Mouse (Mus musculus) lung, embryonic 16.5 days (tissue): ENCODE measurements around the gene Tmem81. TPM values are rescaled to one million over a fixed set of nuclear protein-coding genes. Genes with fewer than 3 reads are reported as not detected.

Source experiments
- ATAC-seq: fragments of 200-750 bp; cut with Nextera tagmentation; 2 replicates; pipeline ENCODE4 v1.8.0; 2017; ENCODE audit warnings: low read depth, mild to moderate bottlenecking, moderate library complexity
- H3K27ac ChIP-seq: fragments of 300-500 bp; sonication (generic); 2 replicates; pipeline ENCODE4 v1.5.1; 2014; ENCODE audit warnings: mild to moderate bottlenecking, control low read depth, low read length
- H3K27me3 ChIP-seq: fragments of 300-500 bp; sonication (generic); 2 replicates; pipeline ENCODE4 v1.6.1; 2014; ENCODE audit warnings: low read depth, low read length, mixed read lengths; ENCODE audit not compliant: control insufficient read depth, insufficient read depth
- H3K36me3 ChIP-seq: fragments of 300-500 bp; sonication (generic); 2 replicates; pipeline ENCODE4 v1.6.1; 2014; ENCODE audit warnings: low read length; ENCODE audit not compliant: control insufficient read depth, insufficient read depth
- H3K4me1 ChIP-seq: fragments of 300-500 bp; sonication (generic); replicated peaks from 2 replicates; pipeline ENCODE4 v1.6.1; 2014; ENCODE audit warnings: low read length, mixed read lengths; ENCODE audit not compliant: control insufficient read depth, insufficient read depth
- H3K4me2 ChIP-seq: fragments of 300-500 bp; sonication (generic); 2 replicates; pipeline ENCODE4 v1.6.1; 2014; ENCODE audit warnings: low read depth, low read length, control low read depth
- H3K4me3 ChIP-seq: fragments of 300-500 bp; sonication (generic); 2 replicates; pipeline ENCODE4 v1.5.1; 2014; ENCODE audit warnings: mild to moderate bottlenecking, low read length, control low read depth
- H3K9ac ChIP-seq: fragments of 300-500 bp; sonication (generic); 2 replicates; pipeline ENCODE4 v1.6.1; 2014; ENCODE audit warnings: low read length, control low read depth
- H3K9me3 ChIP-seq: fragments of 300-500 bp; sonication (generic); 2 replicates; pipeline ENCODE4 v1.6.1; 2016; ENCODE audit warnings: low read length; ENCODE audit not compliant: control insufficient read depth
- WGBS: fragments of 180-500 bp; shearing (Covaris S2); extraction: QIAGEN DNeasy Blood & Tissue Kit; methylation state at CpG from one replicate; pipeline ENCODE4 v1.1.7; 2014; 5-methylcytosine and 5-hydroxymethylcytosine counted together
- polyA plus RNA-seq: library from polyadenylated mRNA; unstranded; fragments of >200 nt; fragmentation: Nextera tagmentation; extraction: Ambion mirVana; gene quantifications from 2 replicates; pipeline ENCODE4 v1.2.1, GENCODE M21; 2015

Gene Tmem81
- polyA plus RNA-seq, 1 experiment from 2014 or later: 2.1 TPM

GRCm38 (mm10) chr1:132511521-132511920 is 5.5 kb downstream of the Tmem81 start:
- H3K9ac ChIP-seq: no peak overlapping the region
- H3K4me2 ChIP-seq: no peak overlapping the region
- peaks cover 8% of the 10 kb centered on the region; the same call in 1 of the 2 replicates for H3K4me1 ChIP-seq
- H3K27ac ChIP-seq: no peak overlapping the region
- no peaks in the 10 kb centered on the region for H3K9me3 ChIP-seq
- peak; percentile 42 for ATAC-seq
- H3K36me3 ChIP-seq: peaks cover 8% of the 10 kb centered on the region
- no peaks in the 10 kb centered on the region; the same call in 1 of the 2 replicates for H3K27me3 ChIP-seq
- H3K4me3 ChIP-seq: no peak overlapping the region
- 16% methylated on average over 8 of the region's 8 CpGs for WGBS

GRCm38 (mm10) chr1:132512106-132512505 is 6.1 kb downstream of the Tmem81 start:
- no peaks in the 10 kb centered on the region for H3K9me3 ChIP-seq
- WGBS: 67% methylated on average over 8 of the region's 8 CpGs
- peaks cover 8% of the 10 kb centered on the region; the same call in 1 of the 2 replicates for H3K4me1 ChIP-seq
- H3K9ac ChIP-seq: no peak overlapping the region
- H3K4me2 ChIP-seq: no peak overlapping the region
- no peaks in the 10 kb centered on the region; the same call in 1 of the 2 replicates for H3K27me3 ChIP-seq
- H3K4me3 ChIP-seq: no peak overlapping the region
- ATAC-seq: no peak
- peaks cover 5% of the 10 kb centered on the region for H3K36me3 ChIP-seq
- H3K27ac ChIP-seq: no peak overlapping the region

- no peaks in the 10 kb centered on the region for H3K9me3 ChIP-seq
- 86% methylated on average over 12 of the region's 12 CpGs for WGBS
- no peak overlapping the region for H3K4me3 ChIP-seq
- H3K36me3 ChIP-seq: no peaks in the 10 kb centered on the region
- no peaks in the 10 kb centered on the region; the same call in 1 of the 2 replicates for H3K27me3 ChIP-seq
- no peak overlapping the region for H3K9ac ChIP-seq
- H3K4me2 ChIP-seq: no peak overlapping the region
- H3K27ac ChIP-seq: no peak overlapping the region
- H3K4me1 ChIP-seq: peaks cover 8% of the 10 kb centered on the region; the same call in 1 of the 2 replicates
- no peak for ATAC-seq
Observed at GRCm38 (mm10) chr1:132515339-132515738, 9.3 kb downstream of the Tmem81 start.

- Histone ChIP-seq H3K27ac (no peak overlapping the region), H3K9ac (no peak overlapping the region), H3K4me2 (no peak overlapping the region), H3K4me1 (peaks cover 2% of the 10 kb centered on the region; the same call in 1 of the 2 replicates), H3K27me3 (no peaks in the 10 kb centered on the region; the same call in 1 of the 2 replicates), H3K36me3 (no peaks in the 10 kb centered on the region), H3K9me3 (no peaks in the 10 kb centered on the region), H3K4me3 (no peak overlapping the region)
- no peak for ATAC-seq
- WGBS: 87% methylated on average over 11 of the region's 11 CpGs
Observed at GRCm38 (mm10) chr1:132516776-132517175, 10.7 kb downstream of the Tmem81 start.

DNA sequence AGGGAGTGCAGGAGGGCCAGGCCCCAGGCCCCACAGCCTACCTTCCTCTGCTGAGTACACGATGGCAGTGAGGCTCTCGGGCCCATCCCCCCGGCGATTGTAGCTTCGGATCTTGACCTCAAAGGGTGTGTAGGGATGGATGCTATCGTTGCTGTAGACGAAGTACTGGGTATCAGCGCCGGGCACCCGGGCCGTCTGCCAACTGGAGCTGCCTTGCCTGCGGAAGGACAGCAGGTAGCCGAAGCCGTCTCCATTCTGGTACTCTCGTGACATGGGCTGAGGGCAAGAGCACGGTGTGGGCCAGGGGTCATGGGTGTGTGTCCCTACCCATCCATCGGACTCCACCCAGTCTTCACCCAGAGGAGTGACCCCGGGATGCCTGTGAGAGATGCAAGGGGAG is 12.6 kb downstream of the Tmem81 start:
- no peaks in the 10 kb centered on the region for H3K4me1 ChIP-seq

DNA sequence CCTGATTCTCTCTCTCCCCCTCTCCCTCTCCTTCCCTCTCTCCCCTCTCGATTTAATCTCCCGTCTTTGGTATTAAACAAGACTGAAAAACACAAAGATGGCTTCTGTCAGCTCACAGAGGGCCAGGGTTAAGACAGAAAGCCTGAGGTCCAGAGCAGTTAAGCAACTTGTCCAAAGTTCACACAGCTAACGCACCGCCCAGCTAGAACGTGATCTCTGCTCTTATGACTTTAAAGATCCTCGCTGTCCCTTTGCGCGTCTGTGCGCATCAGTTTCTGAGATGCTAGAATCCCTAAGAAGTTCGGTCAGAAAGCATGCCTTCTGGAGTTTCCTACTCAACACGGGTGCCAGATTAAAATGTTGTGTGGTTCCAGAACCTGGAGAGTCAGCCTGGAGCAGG is 13.7 kb downstream of the Tmem81 start:
- H3K4me2 ChIP-seq: no peak overlapping the region
- H3K27me3 ChIP-seq: no peaks in the 10 kb centered on the region
- 88% methylated on average over 11 of the region's 11 CpGs for WGBS
- no peak overlapping the region for H3K27ac ChIP-seq
- no peak overlapping the region for H3K4me3 ChIP-seq
- H3K4me1 ChIP-seq: no peaks in the 10 kb centered on the region
- no peaks in the 10 kb centered on the region for H3K36me3 ChIP-seq
- H3K9ac ChIP-seq: no peak overlapping the region
- no peak for ATAC-seq
- no peaks in the 10 kb centered on the region for H3K9me3 ChIP-seq

More for the DNA sequence above, 12.6 kb downstream of the Tmem81 start:
- no peak overlapping the region for H3K4me3 ChIP-seq
- no peaks in the 10 kb centered on the region for H3K27me3 ChIP-seq
- H3K9me3 ChIP-seq: no peaks in the 10 kb centered on the region
- no peak overlapping the region for H3K9ac ChIP-seq
- no peaks in the 10 kb centered on the region for H3K36me3 ChIP-seq
- H3K4me2 ChIP-seq: no peak overlapping the region
- ATAC-seq: no peak
- no peak overlapping the region for H3K27ac ChIP-seq
- 63% methylated on average over 18 of the region's 18 CpGs for WGBS

DNA sequence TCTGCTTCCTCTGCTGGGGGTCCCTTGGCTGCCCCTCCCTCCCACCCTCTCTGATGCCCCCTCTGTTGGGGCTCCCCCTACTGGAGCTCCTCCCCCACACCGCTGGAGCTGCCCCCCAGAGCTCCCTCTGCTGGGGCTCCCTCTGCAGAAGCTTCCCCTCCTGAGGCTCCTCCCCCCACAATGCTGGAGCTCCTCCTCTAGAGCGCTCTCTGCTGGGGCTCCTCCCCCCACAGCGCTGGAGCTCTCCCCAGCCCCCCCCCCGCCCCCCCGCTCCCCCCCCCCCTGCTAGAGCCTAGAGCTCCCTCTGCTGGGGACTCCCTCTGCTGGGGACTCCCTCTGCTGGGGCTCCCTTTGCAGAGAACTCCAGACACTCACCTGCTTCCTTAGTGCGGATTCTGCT is 14.7 kb downstream of the Tmem81 start:
- Histone ChIP-seq H3K27ac (no peak overlapping the region), H3K9ac (no peak overlapping the region), H3K4me2 (no peak overlapping the region), H3K4me3 (no peak overlapping the region), H3K36me3 (no peaks in the 10 kb centered on the region), H3K4me1 (no peaks in the 10 kb centered on the region), H3K27me3 (no peaks in the 10 kb centered on the region), H3K9me3 (no peaks in the 10 kb centered on the region)
- peak; percentile 84 for ATAC-seq
- WGBS: 19% methylated on average over 2 of the region's 6 CpGs

GRCm38 (mm10) chr1:132523048-132523447 is 17.0 kb downstream of the Tmem81 start:
- no peak overlapping the region for H3K4me3 ChIP-seq
- H3K27me3 ChIP-seq: no peaks in the 10 kb centered on the region
- no peaks in the 10 kb centered on the region for H3K36me3 ChIP-seq
- H3K9me3 ChIP-seq: no peaks in the 10 kb centered on the region
- WGBS: 80% methylated on average over 8 of the region's 8 CpGs
- H3K4me2 ChIP-seq: no peak overlapping the region
- H3K4me1 ChIP-seq: no peaks in the 10 kb centered on the region
- H3K27ac ChIP-seq: no peak overlapping the region
- H3K9ac ChIP-seq: no peak overlapping the region
- no peak for ATAC-seq

- ATAC-seq: no peak
- WGBS: 25% methylated on average over 4 of the region's 4 CpGs
- no peaks in the 10 kb centered on the region for H3K27me3 ChIP-seq
Observed at GRCm38 (mm10) chr1:132523920-132524319, 17.9 kb downstream of the Tmem81 start.

DNA sequence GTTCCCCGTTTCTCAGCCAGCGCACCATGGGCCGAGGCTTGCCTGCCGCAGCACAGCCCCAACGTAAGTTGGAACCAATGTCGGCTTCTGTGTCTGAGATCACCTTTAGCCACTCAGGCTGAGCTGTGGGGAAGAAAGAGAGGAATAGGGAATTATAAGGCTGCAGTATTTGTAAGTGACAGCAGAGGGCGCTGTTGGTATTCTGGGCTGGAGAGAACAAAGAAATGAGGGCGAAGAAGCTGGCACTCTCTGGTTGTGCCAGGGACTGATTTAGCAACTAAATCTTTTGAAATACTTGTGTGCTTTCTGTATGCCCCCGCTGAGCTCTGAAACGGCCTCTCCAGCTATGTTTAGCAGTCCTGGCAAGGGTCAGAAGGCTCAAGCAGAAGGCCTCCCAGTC is 19.8 kb downstream of the Tmem81 start:
- Histone ChIP-seq H3K4me2 (no peak overlapping the region), H3K27ac (no peak overlapping the region), H3K27me3 (no peaks in the 10 kb centered on the region), H3K9ac (no peak overlapping the region), H3K36me3 (no peaks in the 10 kb centered on the region), H3K4me3 (no peak overlapping the region), H3K4me1 (no peaks in the 10 kb centered on the region), H3K9me3 (no peaks in the 10 kb centered on the region)
- 5% methylated on average over 10 of the region's 10 CpGs for WGBS
- 0 out of 2 replicates have a peak, but pooled peaks have one; percentile 22 for ATAC-seq

More at GRCm38 (mm10) chr1:132523920-132524319, 17.9 kb downstream of the Tmem81 start:
- Histone ChIP-seq H3K9me3 (no peaks in the 10 kb centered on the region), H3K27ac (no peak overlapping the region), H3K36me3 (no peaks in the 10 kb centered on the region), H3K9ac (no peak overlapping the region), H3K4me3 (no peak overlapping the region), H3K4me2 (no peak overlapping the region), H3K4me1 (no peaks in the 10 kb centered on the region)
